Mouse (Mus musculus) left cerebral cortex, adult 2 months (tissue): Measurements from ENCODE around the gene Mpc1. TPM values are rescaled to one million over a fixed set of nuclear protein-coding genes. Genes with fewer than 3 reads are reported as not detected.

Experiments
- DNase-seq, 2 experiments: peaks; one replicate each; pipeline ENCODE4 v3.0.0; 2021 to 2022; ENCODE audit warnings: low spot score in 2 of 2, mixed read lengths in 1 of 2; ENCODE audit errors: extremely low spot score in 1 of 2
- H3K27ac ChIP-seq: fragments of 200-600 bp; 2 replicates; pipeline ENCODE4 v1.8.1; 2022
- H3K4me3 ChIP-seq: fragments of 200-600 bp; 2 replicates; pipeline ENCODE4 v1.8.1; 2022
- CTCF ChIP-seq: fragments of 200-600 bp; IDR thresholded peaks from 2 replicates; pipeline ENCODE4 v1.8.1; 2022; ENCODE audit warnings: antibody characterized with exemption, mild to moderate bottlenecking, moderate library complexity
- intact Hi-C: fragments of 180-260 bp; cut with DNase I; formaldehyde crosslinking; loops from one replicate; pipeline ENCODE4 v1.15.1; 2025
- long read RNA-seq, 2 experiments: library from polyadenylated mRNA; stranded (forward); transcript quantifications; one replicate each; pipeline ENCODE4 v2.0.0; 2021; ENCODE audit warnings: borderline mapping rate in 2 of 2
- total RNA-seq, 2 experiments: library from RNA; stranded (reverse); gene quantifications; 2 replicates each; pipeline ENCODE4 v1.2.3; 2021

The Mpc1 gene
- total RNA-seq, result 100 to 1,000 TPM; 170 to 173 TPM
- long read RNA-seq, experiment 1, transcript Mpc1-202 (5 exons, 555 nt), result major isoform, 7 of 96 reads
- long read RNA-seq, experiment 1, partial matches to known transcripts, result 1 of 96 reads
- long read RNA-seq, experiment 1, other reads (novel, unspliced or antisense), result 87 of 96 reads
- long read RNA-seq, experiment 2, partial matches to known transcripts, result 0 of 74 reads
- long read RNA-seq, experiment 2, other reads (novel, unspliced or antisense), result 68 of 74 reads

GRCm38 (mm10) chr17:8282821-8283525, at the start of gene Mpc1:
Gene Mpc1 (plus strand): TSS chr17:8282904.
- DNase-seq, result peak; percentile 84 to 88
- no peak for TF ChIP-seq CTCF
- Histone ChIP-seq H3K27ac (peak within 1 kb of the TSS; percentile 98), H3K4me3 (peak within 1 kb of the TSS; percentile 98)
- intact Hi-C loops, result loop anchor here (1.0 kb wide), 1 partner anchor 28 kb away; the partner anchor contains the start of gene Sft2d1

GRCm38 (mm10) chr17:8233618-8234214, 49.0 kb upstream of the Mpc1 start:
- DNase-seq, result no peak
- no peak for TF ChIP-seq CTCF
- intact Hi-C loops, result no loop called here
- H3K4me3 ChIP-seq, result no peak overlapping the region
- H3K27ac ChIP-seq, result no peak overlapping the region

- no peak for TF ChIP-seq CTCF
- intact Hi-C loops, result no loop called here
- no peak overlapping the region for H3K4me3 ChIP-seq
- H3K27ac ChIP-seq, result no peak overlapping the region
- no peak for DNase-seq
Measured at GRCm38 (mm10) chr17:8234537-8234936, 48.2 kb upstream of the Mpc1 start.

- DNase-seq, result no peak
Measured at GRCm38 (mm10) chr17:8235743-8236142, 47.0 kb upstream of the Mpc1 start, which contains the start of gene Ccr6. Gene Ccr6 (plus strand): TSS chr17:8236043.

GRCm38 (mm10) chr17:8238012-8238710, 44.5 kb upstream of the Mpc1 start:
- Histone ChIP-seq H3K4me3 (no peak overlapping the region), H3K27ac (no peak overlapping the region)
- DNase-seq, result no peak
- TF ChIP-seq CTCF, result no peak
- intact Hi-C loops, result no loop called here

More at GRCm38 (mm10) chr17:8235743-8236142, 47.0 kb upstream of the Mpc1 start, which contains the start of gene Ccr6:
- intact Hi-C loops, result no loop called here
- H3K4me3 ChIP-seq, result no peak within 1 kb of the TSS
- no peak within 1 kb of the TSS for H3K27ac ChIP-seq
- TF ChIP-seq CTCF, result no peak

- intact Hi-C loops, result no loop called here
- TF ChIP-seq CTCF, result no peak
- Histone ChIP-seq H3K27ac (no peak overlapping the region), H3K4me3 (no peak overlapping the region)
- no peak for DNase-seq
Measured at GRCm38 (mm10) chr17:8239561-8239960, 43.1 kb upstream of the Mpc1 start.

GRCm38 (mm10) chr17:8240517-8240916, 42.2 kb upstream of the Mpc1 start:
- H3K4me3 ChIP-seq, result no peak overlapping the region
- intact Hi-C loops, result no loop called here
- no peak for TF ChIP-seq CTCF
- H3K27ac ChIP-seq, result no peak overlapping the region
- DNase-seq, result no peak

- intact Hi-C loops, result no loop called here
- Histone ChIP-seq H3K4me3 (no peak overlapping the region), H3K27ac (no peak overlapping the region)
- DNase-seq, result no peak
- no peak for TF ChIP-seq CTCF
Measured at GRCm38 (mm10) chr17:8241645-8242044, 41.1 kb upstream of the Mpc1 start.

- intact Hi-C loops, result no loop called here
- DNase-seq, result no peak
- H3K4me3 ChIP-seq, result no peak overlapping the region
- H3K27ac ChIP-seq, result no peak overlapping the region
- no peak for TF ChIP-seq CTCF
Measured at GRCm38 (mm10) chr17:8242186-8242585, 40.5 kb upstream of the Mpc1 start.

- Histone ChIP-seq H3K4me3 (no peak overlapping the region), H3K27ac (no peak overlapping the region)
- TF ChIP-seq CTCF, result no peak
- intact Hi-C loops, result no loop called here
- DNase-seq, result no peak
Measured at GRCm38 (mm10) chr17:8244124-8244523, 38.6 kb upstream of the Mpc1 start.

- Histone ChIP-seq H3K27ac (no peak overlapping the region), H3K4me3 (no peak overlapping the region)
- no peak for TF ChIP-seq CTCF
- DNase-seq, result no peak
- intact Hi-C loops, result no loop called here
Measured at GRCm38 (mm10) chr17:8246102-8246754, 36.5 kb upstream of the Mpc1 start.
